Mouse (Mus musculus): ENCODE results near the gene Cd200r3. TPM values are rescaled to one million over a fixed set of nuclear protein-coding genes. Genes with fewer than 3 reads are reported as not detected.

Gene Cd200r3
- polyA plus RNA-seq, 1 experiment, result not detected

- Histone ChIP-seq H3K4me3 (no peak overlapping the region), H3K4me2 (ENCODE audit: low read depth) (no peak overlapping the region), H3ac (ENCODE audit: control insufficient read depth, insufficient read length) (no peak overlapping the region), H3K36me3 (ENCODE audit: control insufficient read depth, insufficient read depth) (no peaks in the 10 kb centered on the region), H3K79me2 (ENCODE audit: control insufficient read depth, insufficient read depth) (no peaks in the 10 kb centered on the region), H3K27me3 (ENCODE audit: control insufficient read depth, insufficient read depth, insufficient read length) (no peaks in the 10 kb centered on the region)
- TF ChIP-seq MAX (IDR thresholded peaks at IDR 0.05; ENCODE audit: low read depth), result no peak
- TF ChIP-seq E2F4 (IDR thresholded peaks at IDR 0.05; ENCODE audit: insufficient read depth), result no peak
- TF ChIP-seq POLR2AphosphoS2 (IDR thresholded peaks at IDR 0.05; ENCODE audit: insufficient read length, low read depth), result no peak
- TF ChIP-seq CEBPB (IDR thresholded peaks at IDR 0.05; ENCODE audit: insufficient read depth, poor library complexity, severe bottlenecking), result no peak
- no peak for TF ChIP-seq REST (IDR thresholded peaks at IDR 0.05; ENCODE audit: insufficient read depth, insufficient read length)
- no peak for TF ChIP-seq USF1 (IDR thresholded peaks at IDR 0.05; ENCODE audit: low read depth)
- no peak for TF ChIP-seq POLR2A (IDR thresholded peaks at IDR 0.05; ENCODE audit: insufficient read length, low read depth)
- no peak for TF ChIP-seq SRF (IDR thresholded peaks at IDR 0.05; ENCODE audit: control insufficient read depth, insufficient read length, low read depth)
- no peak for TF ChIP-seq MYOD1 (IDR thresholded peaks at IDR 0.05; ENCODE audit: control insufficient read depth in 1 of 3, insufficient read length in 2 of 3, low read depth in 2 of 3)
- TF ChIP-seq TCF3 (IDR thresholded peaks at IDR 0.05; ENCODE audit: insufficient read length, low read depth), result no peak
- no peak for TF ChIP-seq MYOG (IDR thresholded peaks at IDR 0.05; ENCODE audit: control insufficient read depth in 1 of 3, insufficient read depth in 1 of 3, insufficient read length in 2 of 3, low read depth in 2 of 3)
- no peak for TF ChIP-seq TCF12 (IDR thresholded peaks at IDR 0.05; ENCODE audit: insufficient read depth, poor library complexity, severe bottlenecking)
Observed at GRCm38 (mm10) chr16:45009634-45010033, 66.2 kb downstream of the Cd200r3 start.

GRCm38 (mm10) chr16:45015591-45015990 is 72.1 kb downstream of the Cd200r3 start:
- peak; percentile 56; the same call in 1 of the 2 replicates for TF ChIP-seq CEBPB (IDR thresholded peaks at IDR 0.05; ENCODE audit: insufficient read depth, poor library complexity, severe bottlenecking)
- TF ChIP-seq TCF12 (IDR thresholded peaks at IDR 0.05; ENCODE audit: insufficient read depth, poor library complexity, severe bottlenecking), result no peak
- Histone ChIP-seq H3K79me2 (ENCODE audit: control insufficient read depth, insufficient read depth) (no peaks in the 10 kb centered on the region), H3ac (ENCODE audit: control insufficient read depth, insufficient read length) (no peak overlapping the region), H3K27me3 (ENCODE audit: control insufficient read depth, insufficient read depth, insufficient read length) (no peaks in the 10 kb centered on the region), H3K4me2 (ENCODE audit: low read depth) (no peak overlapping the region), H3K4me3 (no peak overlapping the region), H3K36me3 (ENCODE audit: control insufficient read depth, insufficient read depth) (no peaks in the 10 kb centered on the region)

GRCm38 (mm10) chr16:45016488-45016887 is 73.0 kb downstream of the Cd200r3 start:
- Histone ChIP-seq H3K4me2 (ENCODE audit: low read depth) (no peak overlapping the region), H3K27me3 (ENCODE audit: control insufficient read depth, insufficient read depth, insufficient read length) (no peaks in the 10 kb centered on the region), H3K4me3 (no peak overlapping the region), H3K79me2 (ENCODE audit: control insufficient read depth, insufficient read depth) (no peaks in the 10 kb centered on the region), H3ac (ENCODE audit: control insufficient read depth, insufficient read length) (no peak overlapping the region), H3K36me3 (ENCODE audit: control insufficient read depth, insufficient read depth) (no peaks in the 10 kb centered on the region)
- TF ChIP-seq REST (IDR thresholded peaks at IDR 0.05; ENCODE audit: insufficient read depth, insufficient read length) (no peak), E2F4 (IDR thresholded peaks at IDR 0.05; ENCODE audit: insufficient read depth) (no peak), CEBPB (IDR thresholded peaks at IDR 0.05; ENCODE audit: insufficient read depth, poor library complexity, severe bottlenecking) (no peak), POLR2A (IDR thresholded peaks at IDR 0.05; ENCODE audit: insufficient read length, low read depth) (no peak), USF1 (IDR thresholded peaks at IDR 0.05; ENCODE audit: low read depth) (no peak), MAX (IDR thresholded peaks at IDR 0.05; ENCODE audit: low read depth) (no peak), TCF12 (IDR thresholded peaks at IDR 0.05; ENCODE audit: insufficient read depth, poor library complexity, severe bottlenecking) (no peak), TCF3 (IDR thresholded peaks at IDR 0.05; ENCODE audit: insufficient read length, low read depth) (no peak), MYOD1 (IDR thresholded peaks at IDR 0.05; ENCODE audit: control insufficient read depth in 1 of 3, insufficient read length in 2 of 3, low read depth in 2 of 3) (no peak), SRF (IDR thresholded peaks at IDR 0.05; ENCODE audit: control insufficient read depth, insufficient read length, low read depth) (no peak), POLR2AphosphoS2 (IDR thresholded peaks at IDR 0.05; ENCODE audit: insufficient read length, low read depth) (no peak), MYOG (IDR thresholded peaks at IDR 0.05; ENCODE audit: control insufficient read depth in 1 of 3, insufficient read depth in 1 of 3, insufficient read length in 2 of 3, low read depth in 2 of 3) (no peak)

GRCm38 (mm10) chr16:45018868-45019267 is 75.4 kb downstream of the Cd200r3 start:
- H3K36me3 ChIP-seq (ENCODE audit: control insufficient read depth, insufficient read depth), result no peaks in the 10 kb centered on the region
- no peaks in the 10 kb centered on the region for H3K79me2 ChIP-seq (ENCODE audit: control insufficient read depth, insufficient read depth)
- no peak overlapping the region for H3K4me3 ChIP-seq
- TF ChIP-seq TCF12 (IDR thresholded peaks at IDR 0.05; ENCODE audit: insufficient read depth, poor library complexity, severe bottlenecking) (no peak), MYOG (IDR thresholded peaks at IDR 0.05; ENCODE audit: control insufficient read depth in 1 of 3, insufficient read depth in 1 of 3, insufficient read length in 2 of 3, low read depth in 2 of 3) (no peak), POLR2A (IDR thresholded peaks at IDR 0.05; ENCODE audit: insufficient read length, low read depth) (no peak), MAX (IDR thresholded peaks at IDR 0.05; ENCODE audit: low read depth) (no peak), SRF (IDR thresholded peaks at IDR 0.05; ENCODE audit: control insufficient read depth, insufficient read length, low read depth) (no peak), CEBPB (IDR thresholded peaks at IDR 0.05; ENCODE audit: insufficient read depth, poor library complexity, severe bottlenecking) (no peak), POLR2AphosphoS2 (IDR thresholded peaks at IDR 0.05; ENCODE audit: insufficient read length, low read depth) (no peak), REST (IDR thresholded peaks at IDR 0.05; ENCODE audit: insufficient read depth, insufficient read length) (no peak), TCF3 (IDR thresholded peaks at IDR 0.05; ENCODE audit: insufficient read length, low read depth) (no peak), E2F4 (IDR thresholded peaks at IDR 0.05; ENCODE audit: insufficient read depth) (no peak), USF1 (IDR thresholded peaks at IDR 0.05; ENCODE audit: low read depth) (no peak)
- H3K4me2 ChIP-seq (ENCODE audit: low read depth), result no peak overlapping the region
- H3ac ChIP-seq (ENCODE audit: control insufficient read depth, insufficient read length), result no peak overlapping the region
- no peaks in the 10 kb centered on the region for H3K27me3 ChIP-seq (ENCODE audit: control insufficient read depth, insufficient read depth, insufficient read length)

GRCm38 (mm10) chr16:45020055-45020454 is 76.6 kb downstream of the Cd200r3 start:
- no peak overlapping the region for H3ac ChIP-seq (ENCODE audit: control insufficient read depth, insufficient read length)
- H3K4me3 ChIP-seq, result no peak overlapping the region
- no peaks in the 10 kb centered on the region for H3K79me2 ChIP-seq (ENCODE audit: control insufficient read depth, insufficient read depth)
- no peaks in the 10 kb centered on the region for H3K27me3 ChIP-seq (ENCODE audit: control insufficient read depth, insufficient read depth, insufficient read length)
- no peaks in the 10 kb centered on the region for H3K36me3 ChIP-seq (ENCODE audit: control insufficient read depth, insufficient read depth)
- TF ChIP-seq MYOG (IDR thresholded peaks at IDR 0.05; ENCODE audit: control insufficient read depth in 1 of 3, insufficient read depth in 1 of 3, insufficient read length in 2 of 3, low read depth in 2 of 3) (no peak), USF1 (IDR thresholded peaks at IDR 0.05; ENCODE audit: low read depth) (no peak), POLR2A (IDR thresholded peaks at IDR 0.05; ENCODE audit: insufficient read length, low read depth) (no peak), REST (IDR thresholded peaks at IDR 0.05; ENCODE audit: insufficient read depth, insufficient read length) (no peak), MYOD1 (IDR thresholded peaks at IDR 0.05; ENCODE audit: control insufficient read depth in 1 of 3, insufficient read length in 2 of 3, low read depth in 2 of 3) (no peak), SRF (IDR thresholded peaks at IDR 0.05; ENCODE audit: control insufficient read depth, insufficient read length, low read depth) (no peak), MAX (IDR thresholded peaks at IDR 0.05; ENCODE audit: low read depth) (no peak), TCF3 (IDR thresholded peaks at IDR 0.05; ENCODE audit: insufficient read length, low read depth) (no peak)
- H3K4me2 ChIP-seq (ENCODE audit: low read depth), result no peak overlapping the region
